ENCODE assay signal across 29 mouse cellular contexts in genomic region chr7:67586479-67586878, GRCm38 (mm10).
"Had no signal": no experiment of that assay in that cellular context is flagged by ENCODE, and none has a peak within 500 bp of the region (broad histone marks: within the 10 kb centered on the region; RNA-seq: fewer than 3 reads in every experiment).

No protein-coding gene starts in this region.

- H3K4me3 ChIP-seq: limb, embryonic 10.5 days; limb, embryonic 12.5 days; limb, embryonic 13.5 days; limb, embryonic 15.5 days; liver, embryonic 12.5 days; liver, embryonic 13.5 days; liver, embryonic 15.5 days; lung, embryonic 15.5 days; megakaryocyte, embryonic 14.5 days; midbrain, embryonic 10.5 days; midbrain, embryonic 12.5 days; midbrain, embryonic 13.5 days; midbrain, embryonic 15.5 days; myocyte had no signal

- H3K4me2 ChIP-seq: limb, embryonic 12.5 days; limb, embryonic 13.5 days; limb, embryonic 15.5 days; liver, embryonic 11.5 days; liver, embryonic 12.5 days; liver, embryonic 13.5 days; liver, embryonic 15.5 days; lung, embryonic 14.5 days; lung, embryonic 15.5 days; midbrain, embryonic 11.5 days; midbrain, embryonic 12.5 days; midbrain, embryonic 13.5 days; midbrain, embryonic 15.5 days had no signal

- H3K9ac ChIP-seq: limb, embryonic 12.5 days; limb, embryonic 13.5 days; limb, embryonic 15.5 days; liver, embryonic 12.5 days; liver, embryonic 13.5 days; liver, embryonic 14.5 days; liver, embryonic 15.5 days; liver, postnatal 0 days; lung, embryonic 14.5 days; lung, embryonic 15.5 days; midbrain, embryonic 12.5 days; midbrain, embryonic 13.5 days; midbrain, embryonic 15.5 days had no signal

- H3K27me3 ChIP-seq: limb, embryonic 12.5 days; limb, embryonic 13.5 days; limb, embryonic 15.5 days; liver, embryonic 12.5 days; liver, embryonic 13.5 days; liver, embryonic 15.5 days; lung, embryonic 15.5 days; megakaryocyte, embryonic 14.5 days; midbrain, embryonic 12.5 days; midbrain, embryonic 13.5 days; midbrain, embryonic 15.5 days had no signal

- H3K4me1 ChIP-seq: limb, embryonic 10.5 days; limb, embryonic 12.5 days; limb, embryonic 13.5 days; limb, embryonic 15.5 days; liver, embryonic 12.5 days; liver, embryonic 13.5 days; liver, embryonic 15.5 days; lung, embryonic 15.5 days; midbrain, embryonic 15.5 days had no signal

- H3K27ac ChIP-seq: limb, embryonic 10.5 days; limb, embryonic 12.5 days; limb, embryonic 13.5 days; limb, embryonic 15.5 days; liver, embryonic 12.5 days; liver, embryonic 13.5 days; liver, embryonic 14.5 days; liver, embryonic 15.5 days; lung, embryonic 15.5 days; macrophage; midbrain, embryonic 10.5 days; midbrain, embryonic 12.5 days; midbrain, embryonic 13.5 days; midbrain, embryonic 15.5 days had no signal

- H3K36me3 ChIP-seq: limb, embryonic 10.5 days; limb, embryonic 12.5 days; limb, embryonic 13.5 days; limb, embryonic 15.5 days; liver, embryonic 12.5 days; liver, embryonic 13.5 days; liver, embryonic 15.5 days; lung, embryonic 15.5 days; midbrain, embryonic 10.5 days; midbrain, embryonic 12.5 days; midbrain, embryonic 13.5 days; midbrain, embryonic 15.5 days had no signal

- H3K9me3 ChIP-seq: limb, embryonic 10.5 days; limb, embryonic 12.5 days; limb, embryonic 13.5 days; limb, embryonic 15.5 days; liver, embryonic 12.5 days; liver, embryonic 13.5 days; liver, embryonic 15.5 days; lung, embryonic 15.5 days; megakaryocyte, embryonic 14.5 days; midbrain, embryonic 10.5 days; midbrain, embryonic 12.5 days; midbrain, embryonic 13.5 days; midbrain, embryonic 15.5 days had no signal

- DNase-seq: left cerebral cortex, postnatal 4 days; liver; liver, embryonic 13.5 days; liver, postnatal 0 days; lung, adult 18-20 months; lung, adult 2 months; lung, embryonic 14.5 days; lung, postnatal 10 days; lung, postnatal 14 days; lung, postnatal 36 days; lung, postnatal 4 days; midbrain, embryonic 14.5 days had no signal
